Mouse (Mus musculus): ENCODE results near the gene Cic.

- TF ChIP-seq CTCF (IDR thresholded peaks at IDR 0.05; ENCODE audit: borderline replicate concordance, control insufficient read depth, extremely low read depth, insufficient read depth, low read length, poor library complexity) (no peak), POLR2A (IDR thresholded peaks at IDR 0.05; ENCODE audit: control insufficient read depth, extremely low read depth, insufficient read depth, low read length, poor library complexity) (no peak)
Measured at GRCm38 (mm10) chr7:25284171-25284570, 16.7 kb downstream of the Cic start.

All from thymus, adult 2 months (tissue).